In the genomic region with DNA sequence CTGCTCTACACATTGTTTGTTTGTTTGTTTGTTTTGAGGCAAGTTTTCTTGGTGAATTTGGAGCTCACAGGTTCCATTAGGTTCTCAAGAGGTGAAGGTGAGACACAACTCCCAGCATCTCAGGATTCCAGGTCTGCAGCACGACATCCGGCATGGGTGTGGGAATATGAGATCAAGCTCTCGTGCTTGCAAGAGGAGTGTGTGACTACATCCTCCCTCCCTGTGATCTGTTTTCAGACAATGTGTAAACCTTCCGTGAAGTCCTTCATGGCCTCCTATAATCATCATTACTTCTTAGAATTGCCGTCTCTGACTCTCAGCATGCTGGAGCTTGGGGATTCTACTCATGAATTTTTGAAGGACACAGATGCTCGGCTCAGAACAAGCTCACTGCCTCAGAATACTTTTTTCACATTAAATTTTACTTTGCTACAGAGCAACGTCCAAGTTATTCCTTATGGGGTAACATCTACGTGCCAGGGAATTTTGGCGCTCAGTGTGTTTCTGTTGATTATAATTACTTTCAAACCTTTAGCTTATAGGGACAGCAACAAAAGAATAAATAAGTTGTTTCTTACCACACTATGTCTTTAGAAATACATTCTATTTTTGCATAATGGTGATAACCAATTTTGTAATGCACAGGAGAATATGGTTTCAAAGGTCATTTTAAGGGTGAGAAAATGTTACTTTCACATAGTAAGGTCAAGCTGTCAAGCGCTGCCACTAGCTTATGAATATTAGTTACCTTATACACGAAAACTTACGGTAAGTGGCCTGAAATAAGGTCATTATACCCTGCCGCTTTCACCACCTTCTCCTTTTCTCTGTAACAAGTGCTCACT, we compare ENCODE assay signal across 11 mouse cellular contexts.
DNase-seq lines count a peak whose midpoint lies in the region; ATAC-seq lines count a peak whose summit lies in the region.
"Had no signal": no experiment of that assay in that cellular context is flagged by ENCODE, and none has a peak within 500 bp of the region (broad histone marks: within the 10 kb centered on the region; RNA-seq: fewer than 3 reads in every experiment).

No protein-coding gene starts in this region.

- H3K9ac ChIP-seq in kidney, embryonic 15.5 days, result no peak overlapping the region
- no peak overlapping the region for H3K9ac ChIP-seq in heart, embryonic 15.5 days
- no peak overlapping the region for H3K9ac ChIP-seq in midbrain, embryonic 15.5 days
- H3K9ac ChIP-seq: embryonic facial prominence, embryonic 13.5 days; liver, embryonic 14.5 days had no signal

- no peaks in the 10 kb centered on the region for H3K27me3 ChIP-seq in kidney, embryonic 15.5 days
- no peaks in the 10 kb centered on the region for H3K27me3 ChIP-seq in heart, embryonic 15.5 days
- no peaks in the 10 kb centered on the region for H3K27me3 ChIP-seq in midbrain, embryonic 15.5 days (replicated peaks)
- H3K27me3 ChIP-seq: embryonic facial prominence, embryonic 13.5 days; Patski had no signal

- no peak for DNase-seq in kidney, postnatal 4 days
- no peak for DNase-seq in spleen, adult 12 weeks (ENCODE audit: low spot score)
- DNase-seq in adrenal gland, adult 8-10 months, result no peak
- DNase-seq in layer of hippocampus, postnatal 14 days (ENCODE audit: low spot score in 2 of 2), result no peak

- no peaks in the 10 kb centered on the region for H3K36me3 ChIP-seq in kidney, embryonic 15.5 days
- no peaks in the 10 kb centered on the region for H3K36me3 ChIP-seq in heart, embryonic 15.5 days
- H3K36me3 ChIP-seq in midbrain, embryonic 15.5 days (replicated peaks), result no peaks in the 10 kb centered on the region
- H3K36me3 ChIP-seq: embryonic facial prominence, embryonic 13.5 days had no signal

- ATAC-seq in kidney, embryonic 15.5 days (replicated peaks; ENCODE audit: low FRiP score), result no peak
- no peak for ATAC-seq in heart, embryonic 15.5 days (replicated peaks; ENCODE audit: insufficient number of reproducible peaks, insufficient read depth, low FRiP score, low read depth)
- no peak for ATAC-seq in midbrain, embryonic 15.5 days (replicated peaks)
- ATAC-seq: Patski had no signal

- no peak overlapping the region for H3K4me3 ChIP-seq in kidney, embryonic 15.5 days (replicated peaks)
- H3K4me3 ChIP-seq in brown adipose tissue, adult 24 weeks (ENCODE audit: insufficient read depth, low read depth, low read length), result peak overlapping the region; percentile 35
- H3K4me3 ChIP-seq in heart, embryonic 15.5 days, result no peak overlapping the region
- no peak overlapping the region for H3K4me3 ChIP-seq in midbrain, embryonic 15.5 days
- H3K4me3 ChIP-seq: embryonic facial prominence, embryonic 13.5 days had no signal

- H3K4me2 ChIP-seq in kidney, embryonic 15.5 days, result peak overlapping the region; percentile 34; the same call in 1 of the 2 replicates
- H3K4me2 ChIP-seq in heart, embryonic 15.5 days, result peak overlapping the region; percentile 45
- H3K4me2 ChIP-seq in midbrain, embryonic 15.5 days, result peak overlapping the region; percentile 5; the same call in 1 of the 2 replicates
- H3K4me2 ChIP-seq: embryonic facial prominence, embryonic 13.5 days had no signal

- 41% methylated on average over 13 of the region's 13 CpGs for WGBS in kidney, embryonic 15.5 days
- WGBS in heart, embryonic 15.5 days, result 44% methylated on average over 13 of the region's 13 CpGs
- 24% methylated on average over 13 of the region's 13 CpGs for WGBS in midbrain, embryonic 15.5 days

- H3K4me1 ChIP-seq in kidney, embryonic 15.5 days, result peaks cover 3% of the 10 kb centered on the region
- H3K4me1 ChIP-seq in brown adipose tissue, adult 24 weeks (ENCODE audit: control insufficient read depth, insufficient read depth, insufficient read length, low read length), result peaks cover 3% of the 10 kb centered on the region; the same call in 1 of the 2 replicates
- H3K4me1 ChIP-seq in heart, embryonic 15.5 days (replicated peaks), result peaks cover 9% of the 10 kb centered on the region; the same call in 1 of the 2 replicates
- peaks cover 14% of the 10 kb centered on the region for H3K4me1 ChIP-seq in midbrain, embryonic 15.5 days

- no peak overlapping the region for H3K27ac ChIP-seq in kidney, embryonic 15.5 days
- 0 out of 2 replicates have a peak overlapping the region, but pooled peaks have one; percentile 12 for H3K27ac ChIP-seq in brown adipose tissue, adult 24 weeks (replicated peaks; ENCODE audit: low read depth, low read length)
- H3K27ac ChIP-seq in heart, embryonic 15.5 days, result no peak overlapping the region
- no peak overlapping the region for H3K27ac ChIP-seq in midbrain, embryonic 15.5 days
- H3K27ac ChIP-seq: embryonic facial prominence, embryonic 13.5 days; liver, embryonic 14.5 days had no signal

- H3K9me3 ChIP-seq in kidney, embryonic 15.5 days (replicated peaks), result no peaks in the 10 kb centered on the region
- H3K9me3 ChIP-seq in heart, embryonic 15.5 days (replicated peaks), result no peaks in the 10 kb centered on the region
- no peaks in the 10 kb centered on the region for H3K9me3 ChIP-seq in midbrain, embryonic 15.5 days
